Mouse (Mus musculus): ENCODE measurements around the gene Mical1.

The Mical1 gene

DNA sequence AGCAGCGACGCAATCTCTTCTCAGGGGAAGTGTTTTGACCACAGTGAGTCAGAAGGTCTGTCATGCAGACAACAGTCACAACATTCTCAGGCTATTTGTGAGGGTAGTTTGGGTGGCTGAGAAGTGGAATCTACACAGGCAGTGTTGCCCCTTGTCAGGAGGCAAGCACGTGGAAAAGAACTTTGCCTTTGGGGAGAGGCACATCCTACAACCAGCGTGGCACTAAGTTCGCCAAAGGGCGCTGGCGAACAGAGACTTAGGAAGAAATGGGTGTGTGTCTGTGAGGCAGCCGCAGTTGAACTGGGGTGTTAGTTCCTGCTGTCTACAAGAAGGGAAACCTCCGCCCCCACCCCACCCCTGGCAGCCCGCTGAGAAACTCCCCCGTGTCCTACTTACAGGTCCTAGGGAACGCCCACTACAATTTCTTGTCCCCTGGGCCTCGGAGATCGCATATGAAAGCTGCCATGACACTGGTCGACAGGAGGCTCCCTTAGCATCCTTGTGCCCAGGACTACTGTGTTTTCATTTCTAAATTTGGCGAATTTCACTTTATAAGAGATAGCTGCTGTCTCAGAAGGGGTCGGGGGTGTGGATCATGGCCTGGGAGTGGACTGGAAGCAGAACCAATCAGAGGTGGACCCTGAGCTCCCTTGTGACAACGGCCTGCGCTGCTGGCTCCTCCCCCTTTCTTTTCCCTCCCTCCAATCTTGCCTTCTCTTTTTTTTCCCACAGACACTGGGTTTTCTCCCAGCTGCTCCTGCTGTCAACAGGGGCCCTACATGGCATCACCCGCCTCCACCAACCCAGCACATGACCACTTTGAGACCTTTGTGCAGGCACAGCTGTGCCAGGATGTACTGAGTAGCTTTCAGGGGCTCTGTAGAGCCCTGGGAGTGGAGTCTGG is 1.4 kb downstream of the Mical1 start:
- DNase-seq (ENCODE audit: low read depth, low spot score): no peak

DNA sequence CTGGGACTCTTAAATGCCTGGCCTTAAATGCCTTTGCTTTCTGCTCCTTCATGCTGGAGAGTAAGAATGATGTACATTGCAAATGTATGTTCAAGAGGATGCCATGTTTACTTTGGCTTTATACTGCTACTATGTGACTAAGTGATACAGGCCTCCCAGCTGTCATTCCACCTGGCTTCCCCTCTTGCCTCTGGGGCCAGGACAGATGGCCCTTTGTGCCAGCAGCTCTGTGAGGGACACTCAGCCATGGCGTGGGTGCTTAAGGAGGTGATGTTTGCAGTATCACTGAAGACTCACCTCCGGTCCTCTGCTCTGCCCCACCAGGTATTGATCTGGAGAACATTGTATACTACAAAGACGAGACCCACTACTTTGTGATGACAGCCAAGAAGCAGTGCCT is 3.8 kb downstream of the Mical1 start:
- no peak for DNase-seq (ENCODE audit: low read depth, low spot score)

DNA sequence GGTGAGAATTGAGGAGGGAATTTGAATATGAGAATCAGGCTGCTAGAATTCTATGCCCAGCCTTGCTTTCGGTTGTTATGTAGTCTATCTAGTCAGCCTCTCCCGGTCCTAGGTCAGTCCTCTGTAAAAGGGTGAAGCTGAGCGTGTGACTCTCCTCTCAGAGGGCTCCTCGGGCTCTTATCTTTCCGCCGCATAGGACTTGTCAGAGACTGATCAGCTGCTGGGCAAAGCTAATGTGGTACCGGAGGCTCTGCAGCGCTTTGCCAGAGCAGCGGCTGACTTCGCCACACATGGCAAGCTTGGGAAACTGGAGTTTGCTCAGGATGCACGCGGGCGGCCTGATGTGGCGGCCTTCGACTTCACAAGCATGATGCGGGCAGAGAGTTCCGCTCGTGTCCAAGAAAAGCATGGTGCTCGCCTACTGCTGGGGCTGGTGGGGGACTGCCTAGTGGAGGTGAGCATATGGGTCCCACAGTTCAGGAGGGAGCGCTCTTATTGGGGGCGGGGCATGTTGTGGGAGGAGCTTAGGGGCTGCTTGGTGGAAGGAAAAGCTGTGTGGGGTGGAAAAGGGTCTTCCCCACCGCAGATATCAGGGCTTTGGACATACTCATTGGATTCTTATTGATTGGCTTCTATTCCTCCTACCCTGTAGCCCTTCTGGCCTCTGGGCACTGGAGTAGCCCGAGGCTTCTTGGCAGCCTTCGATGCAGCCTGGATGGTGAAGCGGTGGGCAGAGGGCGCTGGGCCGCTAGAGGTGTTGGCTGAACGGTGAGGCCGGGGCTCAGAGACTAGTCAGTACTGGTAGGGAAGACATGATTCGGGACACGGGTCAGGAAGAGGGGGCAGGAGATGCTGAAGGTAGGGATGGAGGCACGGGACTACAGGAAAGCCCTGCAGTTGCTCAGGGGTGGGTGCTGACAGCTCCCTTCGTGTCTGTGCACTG is 5.1 kb downstream of the Mical1 start:
- no peak for DNase-seq (ENCODE audit: low read depth, low spot score)

DNA sequence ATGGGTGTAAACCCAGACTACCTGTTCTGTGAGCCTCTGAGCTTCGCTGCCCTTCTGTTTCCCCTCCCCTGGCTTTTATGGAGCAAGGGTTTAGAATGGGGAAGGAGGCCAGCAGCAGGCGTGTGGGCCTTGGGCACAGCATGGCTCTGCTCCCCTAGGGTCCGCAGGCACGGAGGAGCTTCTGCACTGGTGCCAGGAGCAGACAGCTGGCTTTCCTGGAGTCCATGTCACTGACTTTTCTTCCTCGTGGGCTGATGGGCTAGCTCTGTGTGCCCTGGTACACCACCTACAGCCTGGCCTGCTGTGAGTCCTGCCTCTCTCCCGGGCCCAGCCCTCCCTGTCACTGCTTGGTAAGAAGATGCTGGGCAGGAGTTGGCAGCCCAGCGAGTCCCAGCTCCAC is 6.3 kb downstream of the Mical1 start:
- DNase-seq (ENCODE audit: low read depth, low spot score): no peak

DNA sequence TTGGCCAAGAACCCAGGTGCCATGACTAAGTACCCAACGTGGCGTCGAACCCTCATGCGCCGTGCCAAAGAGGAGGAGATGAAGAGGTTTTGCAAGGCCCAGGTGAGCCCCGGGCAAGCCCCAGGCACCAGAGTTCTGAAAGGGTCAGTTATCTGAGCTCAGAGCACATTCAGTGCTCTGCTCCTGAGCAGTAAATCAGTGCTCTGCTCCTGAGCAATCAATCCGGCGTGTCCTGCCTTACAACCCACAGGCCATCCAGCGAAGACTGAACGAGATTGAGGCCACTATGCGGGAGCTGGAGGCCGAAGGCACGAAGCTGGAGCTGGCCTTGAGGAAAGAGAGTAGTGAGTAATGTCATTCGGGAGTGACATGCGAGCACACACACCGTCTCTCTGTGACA is 9.7 kb downstream of the Mical1 start:
- DNase-seq (ENCODE audit: low read depth, low spot score): no peak

DNA sequence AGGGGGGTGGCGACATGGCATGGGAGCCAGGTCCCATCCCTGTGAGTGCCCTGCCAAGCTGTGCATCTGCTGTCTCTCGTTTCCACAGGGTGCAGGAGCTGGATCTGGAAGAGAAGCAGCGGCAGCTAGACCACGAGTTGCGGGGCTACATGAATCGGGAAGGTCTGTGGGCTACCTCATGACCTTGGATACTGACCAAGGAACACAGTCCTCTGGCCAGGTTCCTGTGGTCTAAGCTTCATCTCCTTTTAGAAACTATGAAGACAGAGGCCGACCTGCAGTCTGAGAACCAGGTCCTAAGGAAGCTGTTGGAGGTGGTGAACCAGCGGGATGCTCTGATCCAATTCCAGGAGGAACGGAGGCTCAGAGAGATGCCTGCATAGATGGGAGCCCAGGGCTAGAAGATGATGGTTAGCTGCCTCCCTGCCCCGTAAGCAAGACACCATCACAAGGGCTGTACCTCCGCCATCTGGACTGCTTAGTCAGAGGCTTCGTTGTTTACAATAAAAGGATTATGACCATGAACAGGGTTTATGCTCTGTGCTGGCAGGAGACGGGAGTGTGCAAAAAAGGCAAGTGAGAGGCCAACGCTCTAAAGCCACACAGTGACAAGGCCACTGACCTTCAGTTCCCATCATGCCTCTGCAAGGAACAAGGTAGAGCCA is 10.5 kb downstream of the Mical1 start:
- DNase-seq (ENCODE audit: low read depth, low spot score): no peak

DNA sequence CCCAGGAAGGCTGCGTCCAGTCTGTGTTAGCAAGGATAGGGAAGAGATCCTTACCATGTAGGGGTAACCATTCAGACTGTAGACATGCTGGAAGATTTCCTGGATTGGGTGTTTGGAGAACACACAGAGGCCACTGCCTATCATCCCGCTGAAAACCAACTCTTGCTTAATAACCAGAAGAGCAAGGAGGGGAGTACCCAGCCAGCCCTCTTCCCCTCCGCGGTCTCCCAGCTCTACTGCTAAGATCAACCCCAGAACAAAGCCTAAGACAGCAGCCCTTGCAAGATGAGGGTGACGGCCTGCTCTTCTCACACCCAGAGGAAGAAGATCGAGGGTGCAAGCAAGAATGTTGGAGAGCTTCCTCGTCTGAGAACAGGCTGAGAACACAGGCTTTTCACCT is 12.8 kb downstream of the Mical1 start:
- no peak for DNase-seq (ENCODE audit: low read depth, low spot score)

DNA sequence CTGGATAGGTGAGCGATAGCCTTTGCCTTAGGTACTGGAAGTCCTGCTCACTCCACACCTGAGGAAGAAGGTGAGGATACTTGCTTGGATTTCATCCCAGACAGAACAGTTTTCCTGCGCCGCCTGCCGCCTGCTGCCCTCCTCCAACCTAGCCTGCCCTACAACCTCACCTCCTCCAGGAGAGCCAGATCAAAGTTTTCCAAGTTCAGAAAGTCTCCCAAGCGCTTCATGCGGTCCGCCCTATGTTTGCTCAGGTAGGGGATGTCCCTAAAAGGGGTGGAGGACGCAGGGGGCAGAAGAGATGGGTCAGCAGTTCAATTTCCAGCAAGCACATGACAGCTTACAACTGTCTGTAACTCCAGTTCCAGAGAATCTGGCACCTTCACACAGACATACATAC is 13.2 kb downstream of the Mical1 start:
- no peak for DNase-seq (ENCODE audit: low read depth, low spot score)

DNA sequence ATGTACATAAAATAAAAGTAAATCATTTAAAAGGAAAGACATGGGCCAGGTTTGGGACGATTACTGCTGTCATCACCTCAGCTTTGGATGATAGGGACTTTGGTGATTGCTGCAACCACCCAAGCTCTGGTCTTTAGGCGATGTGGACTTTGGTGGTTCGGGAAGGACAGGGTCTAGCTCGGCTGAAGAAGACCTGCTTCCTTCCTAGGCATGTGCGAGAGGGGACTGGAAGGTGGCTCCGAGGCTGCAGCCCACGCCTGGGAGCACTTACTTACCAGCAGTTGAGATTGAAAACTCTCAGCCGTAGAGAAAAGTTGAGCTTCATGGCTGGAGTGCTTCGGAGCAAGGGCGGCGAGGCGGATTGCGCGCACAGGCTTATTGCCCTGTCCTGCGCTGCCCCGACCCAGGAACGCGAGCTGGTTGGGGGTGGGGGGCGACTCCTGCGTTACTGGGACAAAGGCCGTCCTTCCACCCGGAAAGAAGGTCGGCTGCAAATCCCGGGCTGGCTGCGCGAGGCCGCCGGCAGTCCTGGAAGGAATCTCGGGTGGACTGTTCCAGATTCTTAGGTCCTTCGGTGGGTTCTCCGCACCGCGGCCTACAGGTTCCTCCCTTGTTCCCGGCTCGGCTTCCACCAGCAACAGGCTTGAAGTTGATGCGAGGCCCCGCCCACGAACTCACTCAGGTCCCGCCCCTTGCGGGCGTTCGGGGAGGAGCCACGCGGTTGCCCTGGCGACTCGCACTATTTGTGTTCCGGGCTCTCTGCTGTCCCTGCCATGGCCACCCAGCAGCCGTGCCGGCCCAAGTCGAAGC is 13.8 kb downstream of the Mical1 start, which contains the start of the genes Smpd2 and Ppil6:
TSS of gene Smpd2 (minus strand) at position 662 of the 810 bp plus-strand sequence.
TSS of gene Ppil6 (plus strand) at position 732 of the 810 bp plus-strand sequence.
- peak; percentile 84 for DNase-seq (ENCODE audit: low read depth, low spot score)

DNA sequence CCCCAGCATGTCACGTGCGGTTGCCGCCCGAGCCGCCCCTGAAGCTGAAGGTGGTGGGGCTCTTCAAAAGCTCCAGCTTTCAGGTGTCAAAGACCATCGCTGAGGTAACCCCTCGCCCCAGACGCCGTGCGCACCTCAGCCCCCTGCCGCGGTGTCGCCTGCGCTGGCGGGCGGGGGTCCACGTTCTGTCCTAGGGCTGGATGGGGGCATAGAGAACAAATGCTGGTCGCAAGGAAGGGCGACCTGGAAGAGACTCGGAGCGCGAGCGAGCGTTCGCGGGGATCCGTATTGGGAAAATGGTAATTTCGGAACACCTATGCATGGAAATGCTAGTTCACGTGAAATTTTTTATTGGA is 14.4 kb downstream of the Mical1 start:
- no peak for DNase-seq (ENCODE audit: low read depth, low spot score)

DNA sequence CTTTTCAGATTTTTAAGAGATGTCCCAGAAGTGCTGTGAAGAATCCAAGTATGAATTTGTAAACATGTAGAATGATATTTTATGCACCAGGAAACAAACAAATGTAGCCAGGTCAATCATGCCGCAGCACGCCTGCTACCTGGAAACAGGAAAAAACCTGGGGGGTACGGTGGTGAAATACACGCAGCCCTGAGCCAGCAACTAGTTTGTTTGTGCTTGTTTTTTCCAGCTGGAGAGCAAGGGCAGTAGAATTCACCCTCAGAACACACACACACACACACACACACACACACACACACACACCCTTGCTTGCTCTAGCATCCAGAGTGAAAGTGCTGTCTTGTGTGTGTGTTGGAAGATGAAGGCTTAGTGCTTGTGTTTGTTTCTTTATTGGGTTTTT is 15.0 kb downstream of the Mical1 start:
- DNase-seq (ENCODE audit: low read depth, low spot score): no peak

DNA sequence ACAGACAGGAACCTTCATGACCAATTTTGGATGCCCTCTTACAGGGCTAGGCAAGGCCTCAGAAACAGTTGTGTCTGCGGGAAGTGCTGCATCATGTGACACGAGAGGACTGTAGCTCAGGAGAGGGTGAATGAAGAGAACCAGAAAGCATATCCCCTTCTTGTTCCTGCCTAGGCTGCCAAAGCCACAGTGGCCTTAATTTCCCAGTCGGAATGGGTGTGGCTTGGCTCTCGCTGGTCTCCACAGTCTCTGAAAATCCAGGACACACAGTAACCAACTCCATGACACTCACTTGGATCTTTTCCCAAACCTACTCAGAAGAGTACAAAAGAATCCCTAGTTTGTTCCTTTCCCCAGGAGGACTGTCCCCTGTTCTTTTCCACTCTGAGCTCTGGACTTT is 24.8 kb downstream of the Mical1 start:
- no peak for DNase-seq (ENCODE audit: low read depth, low spot score)

DNA sequence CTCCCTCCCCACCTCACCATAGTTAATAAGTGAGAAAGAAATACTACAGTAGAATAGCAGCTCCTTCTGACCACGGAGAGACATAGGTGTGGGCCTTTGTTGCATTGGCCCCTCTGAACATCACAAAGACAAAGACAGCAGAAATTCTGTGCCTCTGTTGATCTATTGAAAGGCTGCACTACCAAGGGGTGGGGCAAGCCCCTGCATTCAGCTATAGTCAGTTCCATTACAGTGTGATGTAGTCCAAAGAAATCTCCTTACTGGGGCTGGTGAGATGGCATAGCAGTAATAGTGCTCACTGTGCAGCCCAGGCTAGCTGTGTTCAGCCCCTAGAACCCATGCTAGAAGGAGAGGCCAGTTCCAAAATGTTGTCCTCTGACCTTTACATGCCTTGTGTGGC is 28.9 kb downstream of the Mical1 start:
- DNase-seq (ENCODE audit: low read depth, low spot score): no peak

DNA sequence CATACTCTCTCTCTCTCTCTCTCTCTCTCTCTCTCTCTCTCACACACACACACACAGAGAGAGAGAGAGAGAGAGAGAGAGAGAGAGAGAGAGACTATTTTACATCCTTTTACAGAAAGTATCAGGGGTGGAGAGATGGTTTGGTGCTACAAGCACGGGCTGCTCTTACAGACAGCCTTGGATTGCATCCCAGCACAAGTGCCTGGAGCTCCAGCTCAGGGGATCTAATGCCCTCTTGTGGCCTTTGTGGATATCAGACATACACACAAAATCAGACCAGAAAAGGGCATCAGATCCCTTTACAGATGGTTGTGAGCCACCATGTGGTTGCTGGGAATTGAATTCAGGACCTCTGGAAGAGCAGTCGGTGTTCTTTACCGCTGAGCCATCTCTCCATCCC is 29.3 kb downstream of the Mical1 start:
- peak; percentile 53 for DNase-seq (ENCODE audit: low read depth, low spot score)

DNA sequence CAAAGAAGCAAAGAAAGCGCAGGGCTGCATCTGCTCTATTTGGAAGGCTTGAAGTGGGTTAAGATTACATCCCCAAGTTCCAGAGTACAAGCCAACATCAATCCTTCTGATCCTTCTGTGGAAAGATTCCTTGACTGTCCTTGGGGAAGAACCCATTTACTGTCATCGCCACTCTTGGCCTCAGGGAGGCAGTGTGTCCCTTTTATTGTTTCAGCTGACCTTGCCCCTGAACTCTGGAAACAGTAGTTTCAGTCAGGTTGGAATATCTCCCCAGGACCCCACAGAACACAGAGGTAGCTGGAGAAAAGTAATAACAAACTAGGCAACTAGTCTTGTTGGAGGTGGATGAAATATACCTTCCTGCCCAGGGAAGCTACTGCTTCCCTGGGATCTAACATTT is 33.0 kb downstream of the Mical1 start:
- no peak for DNase-seq (ENCODE audit: low read depth, low spot score)

DNA sequence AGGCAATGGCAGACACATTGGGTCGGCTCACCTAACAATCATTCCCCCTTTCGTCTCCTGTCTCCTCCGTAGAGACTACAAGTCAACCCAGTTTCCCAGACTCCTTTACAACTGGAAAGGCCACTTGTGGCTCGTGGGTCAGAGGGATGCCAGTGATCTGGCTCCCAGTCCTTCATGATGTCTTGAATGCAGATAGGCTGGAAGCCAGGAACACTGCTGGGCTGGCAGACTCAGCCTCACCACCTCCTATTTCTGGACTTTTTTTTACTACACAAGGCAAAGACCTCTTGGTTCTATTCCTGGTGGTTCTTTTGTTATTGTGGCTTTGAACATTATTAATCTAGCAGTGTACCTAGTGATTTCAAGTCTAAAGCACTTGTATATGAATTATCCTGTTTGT is 38.2 kb downstream of the Mical1 start:
- no peak for DNase-seq (ENCODE audit: low read depth, low spot score)

DNA sequence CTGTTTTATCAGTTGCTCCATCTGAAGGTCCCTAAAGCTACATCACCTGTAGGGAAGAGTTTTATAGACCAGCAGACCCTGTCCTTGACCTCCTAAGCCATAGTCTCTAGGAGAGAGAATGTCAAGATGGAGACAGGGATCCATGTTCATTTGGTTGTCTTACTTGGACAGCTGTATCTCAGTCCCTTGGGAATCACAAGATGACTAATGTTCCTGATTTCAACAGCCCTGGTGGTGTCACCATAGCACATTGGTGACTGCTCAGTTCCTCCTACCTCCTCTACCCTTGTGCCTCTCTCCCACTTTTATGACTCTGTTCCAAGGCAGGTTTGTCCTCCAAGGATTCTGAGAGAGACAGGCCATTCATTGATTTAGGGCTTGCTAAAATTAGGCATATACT is 38.8 kb downstream of the Mical1 start:
- no peak for DNase-seq (ENCODE audit: low read depth, low spot score)

DNA sequence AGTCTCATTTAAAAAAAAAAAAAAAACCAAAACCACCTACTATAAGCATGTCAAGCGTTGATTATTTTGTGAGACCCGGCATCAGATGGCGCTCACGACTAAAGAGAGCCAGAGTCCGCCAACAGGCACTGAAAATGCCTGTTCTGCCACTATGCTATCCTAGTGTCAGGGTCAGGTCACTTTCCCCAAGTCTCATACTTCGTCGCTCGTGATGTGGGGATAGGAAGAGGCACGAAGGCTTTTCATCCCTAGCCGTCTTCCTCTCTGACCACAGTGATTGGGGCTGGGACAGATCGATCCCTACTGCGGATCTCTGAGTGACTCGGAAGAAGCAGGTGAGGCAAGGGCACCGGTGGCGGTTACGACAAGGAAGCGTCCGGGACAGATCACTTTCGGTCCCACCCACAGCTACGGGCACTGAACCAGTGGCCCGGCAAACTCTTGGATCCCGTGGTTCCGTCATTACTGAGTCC is 42.4 kb downstream of the Mical1 start:
- peak; percentile 62 for DNase-seq (ENCODE audit: low read depth, low spot score)

DNA sequence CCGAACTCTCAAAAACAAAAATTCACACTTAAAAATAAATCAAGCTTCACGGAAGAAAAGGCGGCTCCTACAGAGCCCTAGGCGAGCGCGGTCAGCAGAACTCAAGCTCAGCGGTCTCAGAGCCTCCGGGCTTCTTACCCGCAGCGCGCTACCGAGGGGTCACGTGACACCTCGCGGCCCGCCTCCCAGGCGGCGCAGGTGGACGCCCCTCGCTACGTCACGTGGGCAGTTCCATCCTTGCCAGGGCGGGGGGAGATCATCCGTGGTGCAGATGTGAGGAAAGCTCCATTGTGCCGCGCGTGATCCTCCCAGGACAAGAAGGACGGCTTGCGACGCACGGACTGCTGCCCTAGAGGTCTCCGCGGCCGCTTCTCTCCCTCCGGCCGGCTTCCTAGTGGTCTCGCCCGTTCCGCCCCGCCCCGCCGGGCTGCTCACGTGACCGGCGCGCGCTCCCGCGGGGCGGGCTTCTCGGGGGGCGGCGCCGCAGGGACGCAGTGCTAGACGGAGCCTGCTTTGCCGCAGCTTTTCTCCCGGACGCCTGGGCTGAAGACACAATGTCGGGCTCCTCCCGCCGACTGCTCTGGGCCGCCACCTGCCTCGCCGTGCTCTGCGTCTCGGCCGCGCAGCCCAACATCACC is 43.0 kb downstream of the Mical1 start, which contains the start of gene Cd164:
TSS of gene Cd164 (plus strand) at position 434 of the 638 bp plus-strand sequence.
- peak; percentile 96 for DNase-seq (ENCODE audit: low read depth, low spot score)

DNA sequence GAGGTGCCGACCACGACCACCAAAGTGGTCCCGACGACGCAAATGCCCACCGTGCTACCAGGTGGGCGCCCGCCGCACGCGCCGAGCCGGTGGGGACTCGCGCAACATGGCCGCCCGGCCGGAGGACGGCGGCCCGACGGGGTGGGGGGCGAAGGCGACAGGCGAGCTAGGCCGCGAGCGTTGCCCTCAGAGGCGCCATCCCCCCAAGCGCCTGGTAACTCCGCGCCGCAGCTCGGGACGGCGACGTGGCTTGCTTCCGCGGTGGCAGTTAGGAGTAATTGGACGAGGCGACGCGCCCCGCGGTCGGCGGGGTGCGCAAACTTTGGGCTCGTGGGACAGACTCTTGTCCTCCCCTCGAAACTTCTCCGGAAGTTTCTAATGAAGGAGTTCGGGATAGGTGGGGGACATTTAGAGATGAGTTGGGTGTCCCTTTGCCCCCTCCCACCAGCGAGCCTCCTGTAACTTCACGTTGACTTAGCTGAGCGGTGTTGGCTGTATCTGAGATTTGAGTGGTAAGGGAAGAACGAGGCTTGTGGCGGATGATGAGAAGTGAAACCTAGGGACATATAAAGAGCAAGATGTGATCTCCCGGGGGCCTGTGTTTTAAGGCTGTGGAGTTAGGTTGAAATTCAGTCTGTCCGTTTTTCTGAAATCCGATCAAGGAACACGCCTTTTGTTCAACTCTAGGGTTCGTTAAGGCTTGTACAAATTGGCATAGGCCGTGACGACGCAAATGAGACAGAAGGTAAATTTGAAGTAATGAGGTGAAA is 43.7 kb downstream of the Mical1 start:
- DNase-seq (ENCODE audit: low read depth, low spot score): peak; percentile 28

Measured in retina, adult 2 months (tissue).